Mouse (Mus musculus): ENCODE data around the gene Mtmr12.

The Mtmr12 gene

DNA sequence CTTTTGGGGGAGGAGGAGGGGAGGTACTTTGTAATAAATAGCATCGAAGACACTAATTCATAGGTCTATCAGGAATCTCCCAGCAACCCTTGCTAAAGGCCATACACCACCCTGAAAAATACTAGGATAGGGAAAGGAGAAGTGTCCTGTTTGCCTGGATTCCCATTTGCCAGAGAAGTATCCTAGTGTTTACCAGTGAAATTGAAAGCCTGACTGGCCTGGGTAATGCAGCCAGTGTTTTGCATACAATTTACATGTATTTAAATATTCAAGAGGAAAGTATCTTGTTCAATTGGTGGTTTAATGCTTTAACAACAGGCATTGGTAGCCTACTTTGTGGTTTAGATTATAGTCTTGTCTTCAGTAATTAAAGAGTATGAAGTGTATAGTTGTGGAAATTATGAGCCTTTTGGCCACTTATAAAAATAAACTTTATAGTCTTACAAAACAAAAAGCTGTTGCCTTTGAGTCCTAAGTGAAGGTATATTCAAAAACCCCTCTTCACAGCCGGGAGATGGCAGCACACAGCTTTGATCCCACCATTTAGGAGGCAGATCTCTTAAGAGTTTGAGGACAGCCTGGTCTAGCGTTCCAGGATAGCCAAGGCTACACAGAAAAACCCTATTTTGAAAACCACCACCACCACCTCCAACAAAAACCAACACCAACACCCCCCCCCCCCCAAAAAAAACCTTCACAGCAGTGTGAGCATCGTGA, 69.4 kb downstream of the Mtmr12 start:
- no peak for DNase-seq (ENCODE audit: low read depth, low spot score)

DNA sequence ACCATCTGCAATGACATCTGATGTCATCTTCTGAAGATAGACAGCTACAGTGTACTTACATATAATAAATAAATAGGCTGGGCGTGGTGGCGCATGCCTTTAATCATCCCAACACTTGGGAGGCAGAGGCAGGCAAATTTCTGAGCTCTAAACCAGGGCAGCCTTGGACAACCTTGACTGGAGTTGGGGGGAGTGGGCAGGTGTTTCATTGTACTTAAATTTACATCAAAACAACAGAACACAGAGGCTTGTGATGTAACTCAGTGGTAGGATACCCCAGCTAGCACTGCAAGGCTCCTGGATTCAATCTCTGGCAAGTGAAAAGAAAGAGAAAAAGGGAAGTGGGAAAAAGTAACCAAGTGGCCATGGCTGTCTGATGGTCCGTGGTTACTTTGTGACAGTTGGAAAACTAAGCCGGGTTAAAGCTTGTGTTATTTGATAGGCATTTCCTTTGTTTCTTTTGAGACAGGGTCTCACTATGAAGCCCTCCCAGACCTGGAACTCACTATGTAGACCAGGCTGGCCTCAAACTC, 70.3 kb downstream of the Mtmr12 start:
- DNase-seq (ENCODE audit: low read depth, low spot score) = no peak

GRCm38 (mm10) chr15:12279816-12280215, 75.0 kb downstream of the Mtmr12 start:
- DNase-seq (ENCODE audit: low read depth, low spot score) = no peak

- no peak for DNase-seq (ENCODE audit: low read depth, low spot score)
Measured at GRCm38 (mm10) chr15:12284794-12285534, 80.1 kb downstream of the Mtmr12 start.

DNA sequence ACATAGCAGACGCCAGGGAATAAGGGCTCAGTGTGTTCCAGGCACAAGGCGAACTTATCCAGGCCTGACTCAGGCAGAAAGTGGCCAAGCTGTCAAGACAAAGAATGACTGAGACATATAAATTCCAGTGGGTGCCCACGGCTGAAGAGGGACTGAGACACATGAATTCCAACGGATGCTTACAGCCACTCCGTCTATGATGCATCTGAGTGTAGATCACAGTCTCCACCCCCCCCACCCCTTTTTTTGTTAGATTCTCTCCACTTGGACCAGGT, 80.6 kb downstream of the Mtmr12 start:
- no peak for DNase-seq (ENCODE audit: low read depth, low spot score)

DNA sequence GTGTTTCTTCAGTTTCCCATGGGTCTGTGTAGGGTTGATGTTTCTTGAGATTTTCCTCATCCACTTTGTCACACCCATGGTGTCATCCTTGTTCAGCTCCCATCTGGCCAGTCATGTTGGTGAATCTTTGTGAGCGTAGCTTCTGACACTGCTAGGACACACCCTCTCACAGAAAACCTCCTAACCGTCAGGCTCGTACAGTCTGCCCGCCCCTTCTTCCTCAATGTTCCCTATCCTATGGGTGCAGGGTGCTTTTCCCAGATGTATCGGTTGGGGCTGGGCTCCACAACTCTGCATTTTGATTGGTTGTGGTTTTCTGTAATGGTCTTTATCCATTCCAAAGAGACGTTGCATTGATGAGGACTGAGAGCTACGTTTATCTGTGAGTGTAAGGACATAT, 85.5 kb downstream of the Mtmr12 start:
- DNase-seq (ENCODE audit: low read depth, low spot score) = no peak

- DNase-seq (ENCODE audit: low read depth, low spot score) = no peak
Measured at GRCm38 (mm10) chr15:12291757-12292156, 86.9 kb downstream of the Mtmr12 start.

DNA sequence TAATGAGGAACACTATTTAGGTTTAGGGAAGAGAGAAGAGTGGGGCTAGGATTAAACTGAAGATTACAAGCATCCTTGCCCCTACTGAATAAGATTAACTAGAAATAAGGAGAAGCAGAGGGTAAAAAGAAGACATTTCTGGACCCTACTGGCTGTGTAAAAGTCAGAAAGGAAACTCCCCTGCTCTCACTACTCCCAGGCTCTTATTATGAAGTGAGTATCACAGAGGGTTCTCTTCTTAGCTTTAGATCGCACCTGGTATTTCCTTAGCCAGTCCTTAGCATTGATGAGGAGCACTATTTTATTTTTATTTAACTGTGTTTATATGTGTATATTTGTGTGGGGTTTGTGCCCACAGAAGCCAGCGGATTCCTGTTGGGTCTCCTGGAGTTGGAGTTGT, 91.4 kb downstream of the Mtmr12 start:
- DNase-seq (ENCODE audit: low read depth, low spot score) = no peak

- no peak for DNase-seq (ENCODE audit: low read depth, low spot score)
Measured at GRCm38 (mm10) chr15:12298231-12298737, 93.5 kb downstream of the Mtmr12 start.

DNA sequence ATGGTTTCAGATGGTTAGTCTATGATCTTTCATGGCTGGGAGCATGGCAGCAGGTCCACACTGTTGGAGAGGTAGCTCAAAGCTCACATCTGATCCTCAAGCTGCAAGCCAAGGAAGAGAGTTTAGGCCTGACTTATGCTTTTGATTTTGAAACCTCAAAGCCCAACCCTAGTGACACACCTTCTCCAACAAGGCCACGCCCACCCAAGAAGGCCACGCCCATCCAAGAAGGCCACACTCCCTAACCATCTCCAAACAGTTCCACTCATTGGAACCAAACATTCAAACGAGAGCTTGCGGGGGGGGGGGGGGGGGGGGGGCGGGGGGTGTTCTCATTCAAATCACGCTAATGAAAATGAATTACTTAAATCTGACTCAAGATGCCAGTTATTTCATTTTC, 96.9 kb downstream of the Mtmr12 start:
- no peak for DNase-seq (ENCODE audit: low read depth, low spot score)

DNA sequence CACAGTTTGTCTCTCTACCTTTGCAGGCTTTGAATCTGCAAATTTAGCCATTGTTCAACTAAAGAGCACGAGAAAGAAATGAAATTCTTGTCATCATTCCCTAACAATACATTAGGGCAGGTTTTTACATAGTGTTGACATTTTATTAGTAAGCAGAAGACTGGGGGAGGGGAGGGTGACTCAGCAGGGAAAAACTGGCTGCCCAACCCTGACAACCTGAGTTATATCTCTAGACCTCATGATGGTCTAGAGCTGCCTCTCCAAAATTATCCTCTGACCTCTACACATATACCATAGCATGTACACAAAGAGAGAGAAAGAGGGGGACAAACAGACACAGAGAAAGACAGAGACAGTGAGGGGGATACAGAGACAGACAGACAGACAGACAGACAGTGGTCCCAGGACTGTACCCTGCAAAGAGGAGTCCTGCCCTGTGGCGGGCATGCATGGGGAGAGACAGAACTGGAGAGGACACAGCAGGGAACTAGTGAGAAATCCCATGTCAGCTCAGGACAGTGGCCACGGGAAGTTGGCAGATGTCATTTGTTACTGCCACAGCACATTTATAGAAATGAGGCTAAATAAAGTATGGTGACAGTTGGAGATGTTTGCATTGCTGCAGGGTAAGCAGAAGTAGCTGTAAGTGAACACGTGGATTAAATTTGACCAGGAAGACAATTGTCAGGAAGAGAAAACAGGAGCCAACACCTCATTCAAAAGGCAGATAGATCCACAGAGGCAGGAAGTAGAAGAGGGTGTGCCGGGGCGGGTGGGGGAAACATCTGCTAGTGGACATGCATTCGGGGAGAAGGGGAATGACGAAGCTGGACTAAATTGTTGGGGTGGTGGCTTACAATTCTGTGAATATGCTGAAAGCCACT, 101.6 kb downstream of the Mtmr12 start:
- no peak for DNase-seq (ENCODE audit: low read depth, low spot score)

DNA sequence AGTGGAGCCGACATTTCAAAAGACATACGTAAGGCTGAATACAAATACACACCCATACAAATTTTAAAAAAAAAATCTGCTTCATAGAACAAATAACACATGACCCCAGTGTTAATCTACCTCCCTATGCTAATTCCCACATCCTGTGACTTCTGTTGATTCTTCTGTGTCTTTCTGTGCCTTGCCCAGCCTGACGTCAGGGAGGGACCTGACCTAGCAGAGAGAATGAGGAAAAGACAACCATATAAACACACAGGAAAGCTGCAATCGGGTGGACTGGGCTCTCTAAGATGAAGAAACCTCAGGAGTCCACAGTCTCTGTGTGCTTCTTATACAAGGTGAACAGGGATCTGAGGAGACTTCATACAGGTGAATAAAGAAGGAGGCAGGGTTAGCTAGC, 102.3 kb downstream of the Mtmr12 start:
- DNase-seq (ENCODE audit: low read depth, low spot score) = no peak

GRCm38 (mm10) chr15:12308539-12308938, 103.7 kb downstream of the Mtmr12 start:
- no peak for DNase-seq (ENCODE audit: low read depth, low spot score)

GRCm38 (mm10) chr15:12310676-12311075, 105.8 kb downstream of the Mtmr12 start:
- no peak for DNase-seq (ENCODE audit: low read depth, low spot score)

GRCm38 (mm10) chr15:12311465-12311864, 106.6 kb downstream of the Mtmr12 start:
- DNase-seq (ENCODE audit: low read depth, low spot score) = no peak

GRCm38 (mm10) chr15:12313255-12313654, 108.4 kb downstream of the Mtmr12 start:
- no peak for DNase-seq (ENCODE audit: low read depth, low spot score)

- no peak for DNase-seq (ENCODE audit: low read depth, low spot score)
Measured at GRCm38 (mm10) chr15:12314584-12314983, 109.8 kb downstream of the Mtmr12 start.

- no peak for DNase-seq (ENCODE audit: low read depth, low spot score)
Measured at GRCm38 (mm10) chr15:12315996-12316395, 111.2 kb downstream of the Mtmr12 start.

DNA sequence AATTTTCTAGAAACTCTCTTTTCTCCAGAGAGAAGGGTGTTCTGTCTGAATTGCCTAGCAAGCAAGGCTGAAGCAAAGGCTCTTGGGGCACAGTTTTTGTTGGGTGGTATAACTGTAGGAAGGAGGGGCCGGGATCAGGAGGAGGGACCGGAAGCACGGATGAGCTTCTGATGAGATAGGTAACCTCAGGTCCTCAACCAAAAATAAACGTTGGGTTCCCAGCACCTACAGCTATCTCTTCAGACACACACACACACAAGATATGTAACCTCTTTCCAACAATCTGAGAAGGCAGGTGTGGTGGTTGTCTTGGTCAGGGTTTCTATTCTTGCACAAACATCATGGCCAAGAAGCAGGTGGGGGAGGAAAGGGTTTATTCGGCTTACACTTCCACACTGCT, 112.5 kb downstream of the Mtmr12 start:
- no peak for DNase-seq (ENCODE audit: low read depth, low spot score)

DNA sequence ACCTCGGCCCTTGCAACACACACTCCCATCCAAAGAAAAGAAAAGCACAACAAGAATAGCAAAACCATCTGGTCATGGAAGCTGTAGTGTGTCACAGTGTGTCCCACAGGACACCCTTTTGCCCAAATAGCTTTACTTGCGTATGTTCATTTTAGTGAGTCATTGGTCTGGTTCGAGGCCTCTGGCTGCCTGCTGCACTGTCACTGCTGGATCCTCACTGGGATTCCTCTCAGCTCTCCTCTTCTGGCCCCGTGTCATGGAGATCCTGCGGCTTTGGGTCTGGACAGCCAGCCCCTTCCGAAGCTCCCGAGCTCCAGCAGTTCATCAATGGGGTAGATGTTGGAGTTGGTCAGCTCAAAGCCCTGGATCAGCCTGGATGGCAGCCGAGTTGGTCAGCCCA, 113.6 kb downstream of the Mtmr12 start:
- DNase-seq (ENCODE audit: low read depth, low spot score) = no peak

DNA sequence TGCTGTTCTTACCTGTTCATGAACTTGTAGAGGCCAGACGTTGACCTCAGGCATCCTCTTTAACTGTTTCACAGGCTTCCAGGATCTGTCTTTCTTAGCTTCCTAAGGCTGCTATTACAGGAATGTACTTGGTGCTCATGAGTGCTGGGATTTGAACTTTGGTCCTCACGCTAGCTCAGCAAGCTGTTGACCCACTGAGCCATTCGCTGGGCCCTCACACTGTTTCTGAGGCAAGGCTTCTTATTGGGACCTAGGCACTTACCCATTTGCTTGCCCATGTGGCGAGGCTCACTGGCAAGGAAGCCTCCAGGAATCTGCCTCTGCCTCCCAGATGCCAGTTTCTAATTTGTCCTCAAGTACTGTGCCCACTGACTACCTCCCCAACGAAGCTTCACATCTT, 115.1 kb downstream of the Mtmr12 start:
- no peak for DNase-seq (ENCODE audit: low read depth, low spot score)

GRCm38 (mm10) chr15:12320441-12321090, 115.7 kb downstream of the Mtmr12 start:
- no peak for DNase-seq (ENCODE audit: low read depth, low spot score)
